Mouse (Mus musculus) liver, embryonic 14.5 days (tissue): ENCODE results near the gene Rhpn2.

Source experiments
- CTCF ChIP-seq: IDR thresholded peaks from 2 replicates; pipeline ENCODE4 v1.5.1; 2016; ENCODE audit warnings: antibody characterized with exemption, low read depth, control low read depth
- EP300 ChIP-seq: IDR thresholded peaks from 2 replicates; pipeline ENCODE4 v1.6.1; 2016; ENCODE audit warnings: antibody characterized with exemption, low read depth

GRCm38 (mm10) chr7:35349022-35349421, 15.1 kb downstream of the Rhpn2 start:
- TF ChIP-seq CTCF: no peak
- no peak for TF ChIP-seq EP300
